Mouse (Mus musculus): Measurements from ENCODE around the gene Ubald1. TPM values are rescaled to one million over a fixed set of nuclear protein-coding genes. Genes with fewer than 3 reads are reported as not detected.

Ubald1 gene
- polyA plus RNA-seq, 1 experiment from 2014 or later: 58.7 TPM

DNA sequence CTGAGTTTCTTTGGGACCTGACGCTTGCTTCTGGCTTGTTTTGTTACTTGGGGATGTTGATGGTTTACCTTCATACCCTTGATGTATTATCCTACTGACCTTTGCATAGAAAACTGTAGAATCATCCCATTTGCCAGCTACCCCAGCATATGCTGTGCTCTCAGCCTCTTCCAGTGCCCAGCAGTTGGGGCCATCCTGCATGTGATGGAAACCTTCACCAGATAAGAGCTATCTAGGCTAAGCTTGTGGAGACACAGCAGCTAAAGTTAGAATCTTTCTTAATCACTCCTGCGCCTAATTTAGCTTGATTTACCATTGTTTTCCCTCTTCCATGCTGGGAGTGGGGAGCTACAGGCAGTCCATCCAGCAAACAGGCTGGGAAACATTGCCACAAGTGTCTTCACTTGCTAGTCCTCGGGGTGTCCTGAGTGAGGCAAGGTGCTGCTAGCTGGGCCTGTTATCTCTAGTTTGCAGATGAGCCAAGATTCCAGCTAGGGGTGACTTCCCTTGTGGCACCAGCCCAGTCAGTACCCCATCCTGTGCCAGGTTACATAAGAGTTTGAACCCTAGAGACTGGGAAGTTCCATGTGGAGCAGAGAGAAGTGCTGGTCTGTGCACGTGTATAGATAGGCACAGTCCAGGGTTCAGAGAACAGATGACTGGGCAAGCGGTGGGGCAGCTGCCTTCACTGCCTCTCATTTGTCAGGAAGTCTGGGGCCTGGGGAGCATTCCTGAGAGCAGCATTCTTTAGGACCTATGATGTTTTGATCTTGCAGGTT is 16.3 kb upstream of the Ubald1 start:
- 77% methylated on average over 5 of the region's 5 CpGs for WGBS

GRCm38 (mm10) chr16:4894201-4894908 is 14.2 kb upstream of the Ubald1 start:
- Histone ChIP-seq H3K9me3 (no peaks in the 10 kb centered on the region), H3K36me3 (replicated peaks) (no peaks in the 10 kb centered on the region), H3K4me2 (no peak overlapping the region), H3K4me3 (no peak overlapping the region), H3K27me3 (replicated peaks) (no peaks in the 10 kb centered on the region), H3K9ac (no peak overlapping the region), H3K27ac (no peak overlapping the region), H3K4me1 (peaks cover 13% of the 10 kb centered on the region)
- ATAC-seq (replicated peaks): no peak
- 87% methylated on average over 7 of the region's 7 CpGs for WGBS

More for the DNA sequence above, 16.3 kb upstream of the Ubald1 start:
- no peak overlapping the region for H3K4me3 ChIP-seq
- H3K9ac ChIP-seq: no peak overlapping the region
- H3K9me3 ChIP-seq: no peaks in the 10 kb centered on the region
- 0 out of 2 replicates have a peak, but pooled peaks have one; percentile 24 for ATAC-seq (replicated peaks)
- no peak overlapping the region for H3K4me2 ChIP-seq
- no peaks in the 10 kb centered on the region for H3K27me3 ChIP-seq (replicated peaks)
- 0 out of 2 replicates have a peak, but pooled peaks cover 5% of the 10 kb centered on the region for H3K4me1 ChIP-seq
- no peaks in the 10 kb centered on the region for H3K36me3 ChIP-seq (replicated peaks)
- H3K27ac ChIP-seq: no peak overlapping the region

DNA sequence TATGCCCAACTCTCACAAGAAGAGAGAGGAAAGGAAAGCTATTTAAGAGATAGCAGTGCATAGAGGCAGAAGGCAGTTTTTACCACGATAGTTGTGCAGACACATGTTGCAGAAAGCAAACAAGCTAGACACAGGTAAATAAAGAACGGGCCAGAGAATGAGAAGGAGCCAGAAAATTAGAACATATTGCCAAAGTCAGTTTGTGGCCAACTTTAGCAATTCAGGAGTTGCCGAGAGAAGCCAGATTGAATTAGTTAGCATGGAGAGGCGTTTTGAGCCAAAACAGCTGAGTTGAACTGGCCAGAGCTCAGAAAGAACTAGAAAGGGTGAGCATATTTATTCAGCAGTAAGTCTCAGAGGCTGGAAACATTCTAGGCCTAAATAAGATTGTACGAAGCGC is 12.1 kb upstream of the Ubald1 start:
- no peak overlapping the region for H3K4me2 ChIP-seq
- H3K9me3 ChIP-seq: no peaks in the 10 kb centered on the region
- ATAC-seq (replicated peaks): no peak
- H3K36me3 ChIP-seq (replicated peaks): no peaks in the 10 kb centered on the region
- H3K27me3 ChIP-seq (replicated peaks): no peaks in the 10 kb centered on the region
- peaks cover 30% of the 10 kb centered on the region for H3K4me1 ChIP-seq
- no peak overlapping the region for H3K27ac ChIP-seq
- no peak overlapping the region for H3K4me3 ChIP-seq
- 90% methylated on average over 6 of the region's 6 CpGs for WGBS
- no peak overlapping the region for H3K9ac ChIP-seq

DNA sequence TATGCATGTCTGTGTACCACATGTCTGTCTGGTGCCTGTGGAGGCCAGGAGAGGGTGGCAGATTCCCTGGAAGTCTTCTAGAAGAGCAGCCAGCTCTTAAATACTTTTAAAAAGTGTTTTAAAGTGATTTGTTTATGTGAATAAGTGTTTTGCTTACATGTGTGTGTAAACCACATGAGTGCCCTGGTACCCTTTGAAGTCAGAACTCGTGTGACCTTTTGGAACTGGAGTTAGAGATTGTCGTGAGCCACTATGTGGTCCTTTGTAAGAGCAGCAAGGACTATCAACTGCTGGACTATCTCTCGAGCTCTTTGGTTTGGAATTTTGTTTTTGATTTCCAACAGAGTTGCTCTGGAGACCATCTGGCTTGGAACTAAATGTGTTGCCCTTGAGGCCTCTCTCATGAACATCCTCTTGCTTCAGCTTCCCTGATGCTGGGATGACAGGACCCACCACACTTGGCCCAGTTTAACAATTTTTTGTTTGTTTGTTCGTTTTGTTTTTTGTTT is 10.1 kb upstream of the Ubald1 start:
- H3K27me3 ChIP-seq (replicated peaks): no peaks in the 10 kb centered on the region
- H3K9me3 ChIP-seq: no peaks in the 10 kb centered on the region
- H3K4me3 ChIP-seq: no peak overlapping the region
- WGBS: 80% methylated on average over 4 of the region's 4 CpGs
- no peaks in the 10 kb centered on the region for H3K36me3 ChIP-seq (replicated peaks)
- no peak overlapping the region for H3K9ac ChIP-seq
- H3K4me1 ChIP-seq: peaks cover 36% of the 10 kb centered on the region
- H3K4me2 ChIP-seq: no peak overlapping the region
- H3K27ac ChIP-seq: no peak overlapping the region
- no peak for ATAC-seq (replicated peaks)

DNA sequence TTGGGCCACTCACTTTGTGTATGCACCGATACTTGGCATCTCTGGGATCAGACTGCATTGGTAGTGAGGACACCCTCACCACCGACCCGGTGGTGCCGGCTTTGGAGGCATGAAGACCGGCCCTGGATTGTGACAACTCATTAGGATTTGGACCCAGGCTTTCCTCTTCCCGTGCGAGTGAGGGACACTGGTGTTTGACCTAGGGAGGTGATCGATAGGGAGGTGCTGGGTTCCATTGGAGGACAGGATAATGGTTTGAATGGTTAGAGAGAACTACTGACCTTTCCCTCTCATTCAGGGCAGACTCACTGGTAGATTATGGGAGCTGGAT is 6.5 kb upstream of the Ubald1 start:
- peak; percentile 40; the same call in 1 of the 2 replicates for ATAC-seq (replicated peaks)
- Histone ChIP-seq H3K4me2 (peak overlapping the region; percentile 84), H3K4me3 (peak overlapping the region; percentile 77), H3K36me3 (replicated peaks) (no peaks in the 10 kb centered on the region), H3K4me1 (peaks cover 46% of the 10 kb centered on the region), H3K9me3 (no peaks in the 10 kb centered on the region), H3K27ac (peak overlapping the region; percentile 93), H3K9ac (peak overlapping the region; percentile 77), H3K27me3 (replicated peaks) (no peaks in the 10 kb centered on the region)
- WGBS: 0% methylated on average over 8 of the region's 8 CpGs

GRCm38 (mm10) chr16:4885760-4886689 is 5.9 kb upstream of the Ubald1 start, which contains the start of gene Mgrn1:
Gene Mgrn1 (plus strand): TSS chr16:4886249.
- ATAC-seq (replicated peaks): peak; percentile 85
- peak within 1 kb of the TSS; percentile 84 for H3K4me2 ChIP-seq
- under 1% methylated on average over 61 of the region's 74 CpGs for WGBS
- H3K36me3 ChIP-seq (replicated peaks): no peaks in the 10 kb centered on the region
- H3K27ac ChIP-seq: peak within 1 kb of the TSS; percentile 93
- peaks cover 53% of the 10 kb centered on the region for H3K4me1 ChIP-seq
- H3K4me3 ChIP-seq: peak within 1 kb of the TSS; percentile 77
- H3K9ac ChIP-seq: peak within 1 kb of the TSS; percentile 77
- no peaks in the 10 kb centered on the region for H3K27me3 ChIP-seq (replicated peaks)
- no peaks in the 10 kb centered on the region for H3K9me3 ChIP-seq

GRCm38 (mm10) chr16:4884930-4885329 is 4.8 kb upstream of the Ubald1 start:
- no peaks in the 10 kb centered on the region for H3K27me3 ChIP-seq (replicated peaks)
- WGBS: 94% methylated on average over 10 of the region's 10 CpGs
- H3K36me3 ChIP-seq (replicated peaks): no peaks in the 10 kb centered on the region
- H3K4me2 ChIP-seq: peak overlapping the region; percentile 84; the same call in 1 of the 2 replicates
- no peak for ATAC-seq (replicated peaks)
- H3K4me1 ChIP-seq: peaks cover 51% of the 10 kb centered on the region
- H3K4me3 ChIP-seq: peak overlapping the region; percentile 77; the same call in 1 of the 2 replicates
- no peaks in the 10 kb centered on the region for H3K9me3 ChIP-seq
- no peak overlapping the region for H3K9ac ChIP-seq
- H3K27ac ChIP-seq: peak overlapping the region; percentile 93

- peak overlapping the region; percentile 99 for H3K27ac ChIP-seq
- H3K9me3 ChIP-seq: no peaks in the 10 kb centered on the region
- H3K4me2 ChIP-seq: peak overlapping the region; percentile 70
- H3K4me1 ChIP-seq: peaks cover 42% of the 10 kb centered on the region
- H3K36me3 ChIP-seq (replicated peaks): no peaks in the 10 kb centered on the region
- WGBS: 76% methylated on average over 10 of the region's 10 CpGs
- H3K27me3 ChIP-seq (replicated peaks): no peaks in the 10 kb centered on the region
- no peak for ATAC-seq (replicated peaks)
- peak overlapping the region; percentile 93 for H3K4me3 ChIP-seq
- H3K9ac ChIP-seq: peak overlapping the region; percentile 61
These were observed 1.6 kb upstream of the Ubald1 start for GRCm38 (mm10) chr16:4881400-4882351.

- Histone ChIP-seq H3K4me1 (peaks cover 41% of the 10 kb centered on the region), H3K4me2 (peak overlapping the region; percentile 70), H3K9ac (peak overlapping the region; percentile 79), H3K27me3 (replicated peaks) (no peaks in the 10 kb centered on the region), H3K36me3 (replicated peaks) (peaks cover 2% of the 10 kb centered on the region; the same call in 1 of the 2 replicates), H3K9me3 (no peaks in the 10 kb centered on the region), H3K4me3 (peak overlapping the region; percentile 93), H3K27ac (peak overlapping the region; percentile 99)
- WGBS: under 1% methylated on average over 40 of the region's 40 CpGs
- peak; percentile 84 for ATAC-seq (replicated peaks)
These were observed 399 bp downstream of the Ubald1 start for GRCm38 (mm10) chr16:4879708-4880124.

DNA sequence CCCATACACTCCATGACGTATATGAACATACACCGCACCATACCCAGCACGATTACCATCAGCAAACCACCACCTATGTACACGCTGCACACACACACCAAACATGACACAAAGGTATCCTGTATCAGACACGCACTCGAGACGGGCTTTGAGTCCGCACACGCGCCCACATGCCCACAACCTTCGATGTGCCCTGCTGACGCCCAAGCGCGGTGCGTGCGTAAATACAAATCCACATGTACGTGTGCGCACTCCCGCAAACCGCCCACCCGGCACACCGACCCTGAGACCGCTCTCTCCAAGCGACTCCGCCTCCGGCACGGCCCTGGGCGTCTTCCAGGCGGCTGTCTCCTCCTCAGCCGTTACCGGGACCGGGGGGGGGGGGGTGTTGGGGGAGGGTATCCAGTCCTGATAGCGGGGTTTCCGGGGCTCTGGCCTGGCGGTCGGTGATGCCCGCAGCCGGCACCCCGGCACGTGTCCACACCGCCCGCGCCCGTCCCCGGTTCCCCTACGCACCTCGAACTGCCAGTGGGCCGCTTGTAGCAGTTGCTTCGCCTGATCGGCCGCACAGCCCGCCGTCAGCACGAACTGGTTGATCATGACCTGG is 911 bp downstream of the Ubald1 start:
- Histone ChIP-seq H3K4me1 (peaks cover 41% of the 10 kb centered on the region), H3K27me3 (replicated peaks) (no peaks in the 10 kb centered on the region), H3K4me3 (peak overlapping the region; percentile 93), H3K27ac (peak overlapping the region; percentile 99), H3K9me3 (no peaks in the 10 kb centered on the region), H3K9ac (peak overlapping the region; percentile 79), H3K4me2 (peak overlapping the region; percentile 70), H3K36me3 (replicated peaks) (peaks cover 3% of the 10 kb centered on the region; the same call in 1 of the 2 replicates)
- WGBS: under 1% methylated on average over 48 of the region's 54 CpGs
- ATAC-seq (replicated peaks): peak; percentile 40

Data from midbrain, embryonic 15.5 days (tissue).